Mouse (Mus musculus): ENCODE results near the gene Trpm1.

DNA sequence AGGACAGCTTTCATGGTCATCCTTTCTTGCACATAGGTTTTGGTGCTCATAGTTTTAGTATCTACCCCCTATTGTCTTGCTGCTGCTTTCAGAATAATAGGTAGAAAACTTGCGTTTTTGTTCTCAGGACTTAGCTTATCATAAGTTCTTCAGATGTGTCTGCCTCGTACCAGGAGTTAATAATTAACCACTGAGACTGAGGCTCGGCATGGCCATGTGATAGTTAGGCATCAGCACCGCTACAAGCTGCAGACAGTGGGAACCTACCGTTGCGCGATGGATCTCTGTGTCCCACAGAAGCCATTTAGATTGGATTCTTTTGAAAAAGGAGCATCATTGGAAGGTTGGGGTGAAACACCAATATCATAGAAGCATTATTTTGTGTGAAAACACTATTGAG lies 159.2 kb downstream of the Trpm1 start:
- no peak for TF ChIP-seq CTCF (IDR thresholded peaks at IDR 0.05; ENCODE audit: low read depth, low read length)
- no peak for TF ChIP-seq TAL1 (conservative IDR thresholded peaks at IDR 0.05; ENCODE audit: low read depth, low read length)
- TF ChIP-seq GATA1 (IDR thresholded peaks at IDR 0.05; ENCODE audit: borderline replicate concordance, low read length), result no peak
